Mouse (Mus musculus): ENCODE measurements around the gene Itga6. TPM values are rescaled to one million over a fixed set of nuclear protein-coding genes. Genes with fewer than 3 reads are reported as not detected.
"Not testable (repeated sequence)": the region's sequence is repeated elsewhere in the genome, so short reads cannot be mapped to it uniquely, and the experiment has no call there.

Itga6 gene
- polyA plus RNA-seq, 1 experiment from 2014 or later: 34.3 TPM

- Histone ChIP-seq H3K27ac (replicated peaks) (no peak overlapping the region), H3K9me3 (replicated peaks) (no peaks in the 10 kb centered on the region), H3K4me1 (peaks cover 15% of the 10 kb centered on the region), H3K36me3 (peaks cover 63% of the 10 kb centered on the region), H3K27me3 (ENCODE audit: low read depth, poor library complexity, severe bottlenecking) (no peaks in the 10 kb centered on the region), H3K4me3 (no peak overlapping the region)
- DNase-seq (ENCODE audit: low spot score): no peak
These were observed 133.5 kb downstream of the Itga6 start for GRCm38 (mm10) chr2:71878943-71879342.

GRCm38 (mm10) chr2:71882914-71883651, 137.7 kb downstream of the Itga6 start:
- H3K27me3 ChIP-seq (ENCODE audit: low read depth, poor library complexity, severe bottlenecking): no peaks in the 10 kb centered on the region
- DNase-seq (ENCODE audit: low spot score): no peak
- H3K4me3 ChIP-seq: no peak overlapping the region
- H3K27ac ChIP-seq (replicated peaks): no peak overlapping the region
- 93% methylated on average over 19 of the region's 19 CpGs for WGBS
- peaks cover 86% of the 10 kb centered on the region for H3K36me3 ChIP-seq
- H3K4me1 ChIP-seq: no peaks in the 10 kb centered on the region
- no peaks in the 10 kb centered on the region for H3K9me3 ChIP-seq (replicated peaks)

- no peaks in the 10 kb centered on the region for H3K4me1 ChIP-seq
- H3K27ac ChIP-seq (replicated peaks): no peak overlapping the region
- no peaks in the 10 kb centered on the region for H3K9me3 ChIP-seq (replicated peaks)
- peaks cover 92% of the 10 kb centered on the region for H3K36me3 ChIP-seq
- WGBS: 95% methylated on average over 4 of the region's 4 CpGs
- no peak overlapping the region for H3K4me3 ChIP-seq
- no peak for DNase-seq (ENCODE audit: low spot score)
- no peaks in the 10 kb centered on the region for H3K27me3 ChIP-seq (ENCODE audit: low read depth, poor library complexity, severe bottlenecking)
These were observed 141.9 kb downstream of the Itga6 start for GRCm38 (mm10) chr2:71887269-71887668.

- H3K9me3 ChIP-seq (replicated peaks): no peaks in the 10 kb centered on the region
- no peak overlapping the region for H3K4me3 ChIP-seq
- H3K27me3 ChIP-seq (ENCODE audit: low read depth, poor library complexity, severe bottlenecking): no peaks in the 10 kb centered on the region
- H3K27ac ChIP-seq (replicated peaks): no peak overlapping the region
- H3K4me1 ChIP-seq: no peaks in the 10 kb centered on the region
- peaks cover 92% of the 10 kb centered on the region for H3K36me3 ChIP-seq
- DNase-seq (ENCODE audit: low spot score): no peak
- 77% methylated on average over 4 of the region's 4 CpGs for WGBS
These were observed 143.0 kb downstream of the Itga6 start for GRCm38 (mm10) chr2:71888437-71888836.

GRCm38 (mm10) chr2:71891536-71891935, 146.1 kb downstream of the Itga6 start:
- Histone ChIP-seq H3K36me3 (peaks cover 87% of the 10 kb centered on the region), H3K27me3 (ENCODE audit: low read depth, poor library complexity, severe bottlenecking) (no peaks in the 10 kb centered on the region), H3K9me3 (replicated peaks) (no peaks in the 10 kb centered on the region), H3K4me3 (no peak overlapping the region), H3K27ac (replicated peaks) (no peak overlapping the region), H3K4me1 (peaks cover under 1% of the 10 kb centered on the region)
- WGBS: 93% methylated on average over 2 of the region's 2 CpGs
- DNase-seq (ENCODE audit: low spot score): no peak

GRCm38 (mm10) chr2:71892741-71893349, 147.4 kb downstream of the Itga6 start:
- no peaks in the 10 kb centered on the region for H3K27me3 ChIP-seq (ENCODE audit: low read depth, poor library complexity, severe bottlenecking)
- H3K27ac ChIP-seq (replicated peaks): no peak overlapping the region
- WGBS: 98% methylated on average over 7 of the region's 7 CpGs
- peaks cover 12% of the 10 kb centered on the region for H3K4me1 ChIP-seq
- H3K36me3 ChIP-seq: peaks cover 81% of the 10 kb centered on the region
- H3K4me3 ChIP-seq: no peak overlapping the region
- no peaks in the 10 kb centered on the region for H3K9me3 ChIP-seq (replicated peaks)
- DNase-seq (ENCODE audit: low spot score): no peak

GRCm38 (mm10) chr2:71895596-71896286, 150.3 kb downstream of the Itga6 start:
- WGBS: 93% methylated on average over 13 of the region's 13 CpGs
- no peak overlapping the region for H3K4me3 ChIP-seq
- peaks cover 63% of the 10 kb centered on the region for H3K36me3 ChIP-seq
- no peak overlapping the region for H3K27ac ChIP-seq (replicated peaks)
- no peaks in the 10 kb centered on the region for H3K9me3 ChIP-seq (replicated peaks)
- H3K4me1 ChIP-seq: peaks cover 12% of the 10 kb centered on the region
- no peak for DNase-seq (ENCODE audit: low spot score)
- no peaks in the 10 kb centered on the region for H3K27me3 ChIP-seq (ENCODE audit: low read depth, poor library complexity, severe bottlenecking)

GRCm38 (mm10) chr2:71897420-71897819, 152.0 kb downstream of the Itga6 start:
- WGBS: 59% methylated on average over 12 of the region's 12 CpGs
- no peak for DNase-seq (ENCODE audit: low spot score)
- no peak overlapping the region for H3K4me3 ChIP-seq
- H3K27me3 ChIP-seq (ENCODE audit: low read depth, poor library complexity, severe bottlenecking): no peaks in the 10 kb centered on the region
- peaks cover 12% of the 10 kb centered on the region for H3K4me1 ChIP-seq
- peaks cover 57% of the 10 kb centered on the region for H3K36me3 ChIP-seq
- H3K27ac ChIP-seq (replicated peaks): no peak overlapping the region; the same call in 1 of the 2 replicates
- no peaks in the 10 kb centered on the region for H3K9me3 ChIP-seq (replicated peaks)

- WGBS: 65% methylated on average over 8 of the region's 8 CpGs
- Histone ChIP-seq H3K36me3 (peaks cover 48% of the 10 kb centered on the region), H3K27me3 (ENCODE audit: low read depth, poor library complexity, severe bottlenecking) (no peaks in the 10 kb centered on the region)
These were observed 153.0 kb downstream of the Itga6 start for GRCm38 (mm10) chr2:71898335-71898856.

GRCm38 (mm10) chr2:71899886-71900285, 154.5 kb downstream of the Itga6 start:
- no peak for DNase-seq (ENCODE audit: low spot score)
- Histone ChIP-seq H3K36me3 (peaks cover 35% of the 10 kb centered on the region), H3K4me1 (peaks cover 12% of the 10 kb centered on the region), H3K4me3 (no peak overlapping the region), H3K9me3 (replicated peaks) (no peaks in the 10 kb centered on the region), H3K27ac (replicated peaks) (no peak overlapping the region), H3K27me3 (ENCODE audit: low read depth, poor library complexity, severe bottlenecking) (no peaks in the 10 kb centered on the region)
- 93% methylated on average over 15 of the region's 15 CpGs for WGBS

More at GRCm38 (mm10) chr2:71898335-71898856, 153.0 kb downstream of the Itga6 start:
- H3K27ac ChIP-seq (replicated peaks): no peak overlapping the region
- H3K4me3 ChIP-seq: no peak overlapping the region
- peak; percentile 13 for DNase-seq (ENCODE audit: low spot score)
- H3K4me1 ChIP-seq: peaks cover 12% of the 10 kb centered on the region
- no peaks in the 10 kb centered on the region for H3K9me3 ChIP-seq (replicated peaks)

- WGBS: 93% methylated on average over 7 of the region's 7 CpGs
- H3K4me1 ChIP-seq: no peaks in the 10 kb centered on the region
- peaks cover 15% of the 10 kb centered on the region for H3K36me3 ChIP-seq
- no peaks in the 10 kb centered on the region for H3K27me3 ChIP-seq (ENCODE audit: low read depth, poor library complexity, severe bottlenecking)
- H3K27ac ChIP-seq (replicated peaks): no peak overlapping the region
- H3K4me3 ChIP-seq: no peak overlapping the region
- no peaks in the 10 kb centered on the region for H3K9me3 ChIP-seq (replicated peaks)
- DNase-seq (ENCODE audit: low spot score): no peak
These were observed 159.7 kb downstream of the Itga6 start for GRCm38 (mm10) chr2:71905154-71905553.

GRCm38 (mm10) chr2:71906356-71906755, 160.9 kb downstream of the Itga6 start:
- not testable (repeated sequence) for H3K27ac ChIP-seq (replicated peaks); H3K36me3 ChIP-seq; H3K27me3 ChIP-seq (ENCODE audit: low read depth, poor library complexity, severe bottlenecking); H3K4me1 ChIP-seq; DNase-seq (ENCODE audit: low spot score); H3K9me3 ChIP-seq (replicated peaks); H3K4me3 ChIP-seq
- 93% methylated on average over 8 of the region's 8 CpGs for WGBS

Measured in midbrain, embryonic 10.5 days (tissue).